Mouse (Mus musculus): ENCODE results near the gene Gclc. TPM values are rescaled to one million over a fixed set of nuclear protein-coding genes. Genes with fewer than 3 reads are reported as not detected.

The Gclc gene
- total and polyA plus RNA-seq, 3 experiments: 18.5 to 47.9 (median 46.2) TPM

- ATAC-seq (ENCODE audit: extremely low read depth, insufficient number of reproducible peaks, low FRiP score, poor library complexity, severe bottlenecking) (no peak), DNase-seq (ENCODE audit: low spot score) (no peak)
- Histone ChIP-seq H3K36me3 (replicated peaks) (no peaks in the 10 kb centered on the region), H3K4me1 (ENCODE audit: insufficient read depth, low read depth, low read length) (no peaks in the 10 kb centered on the region), H3K4me3 (ENCODE audit: low read depth, low read length) (no peak overlapping the region), H3K9me3 (replicated peaks) (no peaks in the 10 kb centered on the region), H3K27me3 (ENCODE audit: insufficient read depth, low read length) (no peaks in the 10 kb centered on the region)
- no peak for TF ChIP-seq GATA1 (IDR thresholded peaks at IDR 0.05; ENCODE audit: borderline replicate concordance, low read length)
- TF ChIP-seq GATA2 (IDR thresholded peaks at IDR 0.05; ENCODE audit: borderline replicate concordance, low read depth, low read length): no peak
- no peak for TF ChIP-seq TAL1 (conservative IDR thresholded peaks at IDR 0.05; ENCODE audit: low read depth, low read length)
These were observed 34.7 kb upstream of the Gclc start for GRCm38 (mm10) chr9:77719675-77720074.

- no peak for DNase-seq (ENCODE audit: low spot score)
- no peak for TF ChIP-seq CTCF (IDR thresholded peaks at IDR 0.05; ENCODE audit: low read depth, low read length)
- no peak for TF ChIP-seq POLR2AphosphoS5 (IDR thresholded peaks at IDR 0.05; ENCODE audit: insufficient replicate concordance, low read depth, low read length)
- TF ChIP-seq GATA1 (IDR thresholded peaks at IDR 0.05; ENCODE audit: borderline replicate concordance, low read length): no peak
- no peak for TF ChIP-seq GATA2 (IDR thresholded peaks at IDR 0.05; ENCODE audit: borderline replicate concordance, low read depth, low read length)
- TF ChIP-seq TAL1 (conservative IDR thresholded peaks at IDR 0.05; ENCODE audit: low read depth, low read length): no peak
- no peak for ATAC-seq (ENCODE audit: extremely low read depth, insufficient number of reproducible peaks, low FRiP score, poor library complexity, severe bottlenecking)
- Histone ChIP-seq H3K27me3 (ENCODE audit: insufficient read depth, low read length) (no peaks in the 10 kb centered on the region; the same call in 1 of the 2 replicates), H3K4me1 (ENCODE audit: insufficient read depth, low read depth, low read length) (no peaks in the 10 kb centered on the region), H3K4me3 (ENCODE audit: low read depth, low read length) (no peak overlapping the region), H3K9me3 (replicated peaks) (no peaks in the 10 kb centered on the region), H3K36me3 (replicated peaks) (no peaks in the 10 kb centered on the region)
These were observed 32.0 kb upstream of the Gclc start for GRCm38 (mm10) chr9:77722381-77722780.

DNA sequence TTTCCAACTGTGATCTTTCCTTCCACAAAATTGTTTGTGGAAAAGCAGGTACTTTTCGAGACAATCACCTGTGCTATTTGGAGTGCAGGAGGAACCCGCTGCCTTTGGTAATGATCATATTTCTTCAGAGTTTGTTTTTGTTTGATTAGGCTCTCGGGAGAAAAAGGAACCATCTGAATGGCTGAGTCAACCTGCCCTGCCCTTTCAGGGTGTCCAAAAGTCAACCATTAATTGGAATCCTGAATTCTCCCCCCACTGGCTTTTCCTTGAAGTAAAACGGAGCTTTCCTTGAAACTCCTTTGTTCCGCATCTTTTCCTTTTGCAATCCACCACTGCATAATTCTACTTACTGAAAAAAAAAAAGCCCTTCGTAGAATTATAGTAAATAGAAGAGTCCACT is 30.1 kb upstream of the Gclc start:
- no peaks in the 10 kb centered on the region; the same call in 1 of the 2 replicates for H3K27me3 ChIP-seq (ENCODE audit: insufficient read depth, low read length)
- no peaks in the 10 kb centered on the region for H3K36me3 ChIP-seq (replicated peaks)
- no peak overlapping the region for H3K4me3 ChIP-seq (ENCODE audit: low read depth, low read length)
- no peak for ATAC-seq (ENCODE audit: extremely low read depth, insufficient number of reproducible peaks, low FRiP score, poor library complexity, severe bottlenecking)
- TF ChIP-seq GATA1 (IDR thresholded peaks at IDR 0.05; ENCODE audit: borderline replicate concordance, low read length) (no peak), TAL1 (conservative IDR thresholded peaks at IDR 0.05; ENCODE audit: low read depth, low read length) (no peak), GATA2 (IDR thresholded peaks at IDR 0.05; ENCODE audit: borderline replicate concordance, low read depth, low read length) (no peak), POLR2AphosphoS5 (IDR thresholded peaks at IDR 0.05; ENCODE audit: insufficient replicate concordance, low read depth, low read length) (no peak), CTCF (IDR thresholded peaks at IDR 0.05; ENCODE audit: low read depth, low read length) (no peak)
- no peaks in the 10 kb centered on the region for H3K9me3 ChIP-seq (replicated peaks)
- DNase-seq (ENCODE audit: low spot score): no peak
- H3K4me1 ChIP-seq (ENCODE audit: insufficient read depth, low read depth, low read length): no peaks in the 10 kb centered on the region

- H3K4me3 ChIP-seq (ENCODE audit: low read depth, low read length): no peak overlapping the region
- TF ChIP-seq GATA1 (IDR thresholded peaks at IDR 0.05; ENCODE audit: borderline replicate concordance, low read length): no peak
- no peak for TF ChIP-seq GATA2 (IDR thresholded peaks at IDR 0.05; ENCODE audit: borderline replicate concordance, low read depth, low read length)
- TF ChIP-seq CTCF (IDR thresholded peaks at IDR 0.05; ENCODE audit: low read depth, low read length): no peak
- no peak for TF ChIP-seq POLR2AphosphoS5 (IDR thresholded peaks at IDR 0.05; ENCODE audit: insufficient replicate concordance, low read depth, low read length)
- no peak for TF ChIP-seq TAL1 (conservative IDR thresholded peaks at IDR 0.05; ENCODE audit: low read depth, low read length)
- no peaks in the 10 kb centered on the region for H3K9me3 ChIP-seq (replicated peaks)
- no peak for ATAC-seq (ENCODE audit: extremely low read depth, insufficient number of reproducible peaks, low FRiP score, poor library complexity, severe bottlenecking)
- no peaks in the 10 kb centered on the region; the same call in 1 of the 2 replicates for H3K27me3 ChIP-seq (ENCODE audit: insufficient read depth, low read length)
- no peak for DNase-seq (ENCODE audit: low spot score)
- H3K4me1 ChIP-seq (ENCODE audit: insufficient read depth, low read depth, low read length): no peaks in the 10 kb centered on the region
- no peaks in the 10 kb centered on the region for H3K36me3 ChIP-seq (replicated peaks)
These were observed 28.9 kb upstream of the Gclc start for GRCm38 (mm10) chr9:77725448-77725847.

- Histone ChIP-seq H3K9me3 (replicated peaks) (no peaks in the 10 kb centered on the region), H3K27me3 (ENCODE audit: insufficient read depth, low read length) (peaks cover 4% of the 10 kb centered on the region; the same call in 1 of the 2 replicates), H3K4me1 (ENCODE audit: insufficient read depth, low read depth, low read length) (no peaks in the 10 kb centered on the region), H3K4me3 (ENCODE audit: low read depth, low read length) (no peak overlapping the region), H3K36me3 (replicated peaks) (no peaks in the 10 kb centered on the region)
- ATAC-seq (ENCODE audit: extremely low read depth, insufficient number of reproducible peaks, low FRiP score, poor library complexity, severe bottlenecking) (no peak), DNase-seq (ENCODE audit: low spot score) (no peak)
- TF ChIP-seq CTCF (IDR thresholded peaks at IDR 0.05; ENCODE audit: low read depth, low read length) (no peak), TAL1 (conservative IDR thresholded peaks at IDR 0.05; ENCODE audit: low read depth, low read length) (no peak), GATA1 (IDR thresholded peaks at IDR 0.05; ENCODE audit: borderline replicate concordance, low read length) (no peak), GATA2 (IDR thresholded peaks at IDR 0.05; ENCODE audit: borderline replicate concordance, low read depth, low read length) (no peak), POLR2AphosphoS5 (IDR thresholded peaks at IDR 0.05; ENCODE audit: insufficient replicate concordance, low read depth, low read length) (no peak)
These were observed 28.2 kb upstream of the Gclc start for GRCm38 (mm10) chr9:77726018-77726684.

GRCm38 (mm10) chr9:77727012-77727411 is 27.3 kb upstream of the Gclc start:
- H3K4me3 ChIP-seq (ENCODE audit: low read depth, low read length): no peak overlapping the region
- H3K36me3 ChIP-seq (replicated peaks): no peaks in the 10 kb centered on the region
- H3K27me3 ChIP-seq (ENCODE audit: insufficient read depth, low read length): peaks cover 5% of the 10 kb centered on the region; the same call in 1 of the 2 replicates
- TF ChIP-seq GATA2 (IDR thresholded peaks at IDR 0.05; ENCODE audit: borderline replicate concordance, low read depth, low read length) (no peak), GATA1 (IDR thresholded peaks at IDR 0.05; ENCODE audit: borderline replicate concordance, low read length) (no peak), TAL1 (conservative IDR thresholded peaks at IDR 0.05; ENCODE audit: low read depth, low read length) (no peak), CTCF (IDR thresholded peaks at IDR 0.05; ENCODE audit: low read depth, low read length) (no peak), POLR2AphosphoS5 (IDR thresholded peaks at IDR 0.05; ENCODE audit: insufficient replicate concordance, low read depth, low read length) (no peak)
- ATAC-seq (ENCODE audit: extremely low read depth, insufficient number of reproducible peaks, low FRiP score, poor library complexity, severe bottlenecking) (no peak), DNase-seq (ENCODE audit: low spot score) (no peak)
- no peaks in the 10 kb centered on the region for H3K9me3 ChIP-seq (replicated peaks)
- H3K4me1 ChIP-seq (ENCODE audit: insufficient read depth, low read depth, low read length): no peaks in the 10 kb centered on the region

Measured in G1E (cell line).